Mouse (Mus musculus) neural tube, embryonic 13.5 days (tissue): ENCODE results near the gene Wbp11. TPM values are rescaled to one million over a fixed set of nuclear protein-coding genes. Genes with fewer than 3 reads are reported as not detected.
A peak's percentile ranks its signal among the peaks of the same experiment; 100 is the strongest.
"Not testable (repeated sequence)": the region's sequence is repeated elsewhere in the genome, so short reads cannot be mapped to it uniquely, and the experiment has no call there.

Experiments
- ATAC-seq: fragments of 200-750 bp; cut with Nextera tagmentation; 2 replicates; pipeline ENCODE4 v1.8.0; 2017; ENCODE audit warnings: low read depth, mild to moderate bottlenecking, moderate TSS enrichment, moderate library complexity
- H3K27ac ChIP-seq: fragments of 300-500 bp; sonication (generic); replicated peaks from 2 replicates; pipeline ENCODE4 v1.5.1; 2015; ENCODE audit warnings: moderate library complexity, mild to moderate bottlenecking, inconsistent platforms
- H3K27me3 ChIP-seq: fragments of 300-500 bp; sonication (generic); 2 replicates; pipeline ENCODE4 v1.6.1; 2015; ENCODE audit warnings: mild to moderate bottlenecking, inconsistent platforms
- H3K36me3 ChIP-seq: fragments of 300-500 bp; sonication (generic); 2 replicates; pipeline ENCODE4 v1.6.1; 2015; ENCODE audit warnings: mild to moderate bottlenecking, inconsistent platforms
- H3K4me1 ChIP-seq: fragments of 300-500 bp; sonication (generic); replicated peaks from 2 replicates; pipeline ENCODE4 v1.6.1; 2015; ENCODE audit warnings: inconsistent platforms
- H3K4me2 ChIP-seq: fragments of 300-500 bp; sonication (generic); 2 replicates; pipeline ENCODE4 v1.6.1; 2015; ENCODE audit warnings: inconsistent platforms, mild to moderate bottlenecking, moderate library complexity
- H3K4me3 ChIP-seq: fragments of 300-500 bp; sonication (generic); 2 replicates; pipeline ENCODE4 v1.5.1; 2015; ENCODE audit warnings: mild to moderate bottlenecking, inconsistent platforms
- H3K9ac ChIP-seq: fragments of 300-500 bp; sonication (generic); 2 replicates; pipeline ENCODE4 v1.6.1; 2015; ENCODE audit warnings: moderate library complexity, mild to moderate bottlenecking, inconsistent platforms
- H3K9me3 ChIP-seq: fragments of 300-500 bp; sonication (generic); 2 replicates; pipeline ENCODE4 v1.6.1; 2016; ENCODE audit warnings: inconsistent platforms
- WGBS: fragments of 180-500 bp; shearing (Covaris S2); methylation state at CpG from one replicate; pipeline ENCODE4 v1.1.7; 2015; 5-methylcytosine and 5-hydroxymethylcytosine counted together
- polyA plus RNA-seq: library from polyadenylated mRNA; unstranded; fragments of >200 nt; fragmentation: Nextera tagmentation; extraction: Ambion mirVana; gene quantifications from 2 replicates; pipeline ENCODE4 v1.2.1, GENCODE M21; 2015

The Wbp11 gene
- polyA plus RNA-seq, 1 experiment from 2014 or later: 79.6 TPM

- Histone ChIP-seq H3K27me3 (no peaks in the 10 kb centered on the region), H3K4me2 (peak overlapping the region; percentile 99), H3K9me3 (no peaks in the 10 kb centered on the region), H3K36me3 (peaks cover 21% of the 10 kb centered on the region), H3K9ac (peak overlapping the region; percentile 81), H3K4me3 (peak overlapping the region; percentile 81), H3K27ac (peak overlapping the region; percentile 61), H3K4me1 (peaks cover 29% of the 10 kb centered on the region)
- ATAC-seq: peak; percentile 25
- 1% methylated on average over 28 of the region's 28 CpGs for WGBS
Observed at GRCm38 (mm10) chr6:136808631-136809046, 19.4 kb downstream of the Wbp11 start.

GRCm38 (mm10) chr6:136808014-136808417 lies 20.0 kb downstream of the Wbp11 start, which contains the start of gene H2afj:
Gene H2afj, plus strand, starts transcription at chr6:136808244.
- Histone ChIP-seq H3K9me3 (no peaks in the 10 kb centered on the region), H3K27ac (peak within 1 kb of the TSS; percentile 81), H3K4me3 (peak within 1 kb of the TSS; percentile 81), H3K9ac (peak within 1 kb of the TSS; percentile 81), H3K27me3 (no peaks in the 10 kb centered on the region), H3K4me1 (peaks cover 35% of the 10 kb centered on the region), H3K36me3 (peaks cover 15% of the 10 kb centered on the region), H3K4me2 (peak within 1 kb of the TSS; percentile 99)
- peak; percentile 88 for ATAC-seq
- WGBS: 0% methylated on average over 34 of the region's 34 CpGs

DNA sequence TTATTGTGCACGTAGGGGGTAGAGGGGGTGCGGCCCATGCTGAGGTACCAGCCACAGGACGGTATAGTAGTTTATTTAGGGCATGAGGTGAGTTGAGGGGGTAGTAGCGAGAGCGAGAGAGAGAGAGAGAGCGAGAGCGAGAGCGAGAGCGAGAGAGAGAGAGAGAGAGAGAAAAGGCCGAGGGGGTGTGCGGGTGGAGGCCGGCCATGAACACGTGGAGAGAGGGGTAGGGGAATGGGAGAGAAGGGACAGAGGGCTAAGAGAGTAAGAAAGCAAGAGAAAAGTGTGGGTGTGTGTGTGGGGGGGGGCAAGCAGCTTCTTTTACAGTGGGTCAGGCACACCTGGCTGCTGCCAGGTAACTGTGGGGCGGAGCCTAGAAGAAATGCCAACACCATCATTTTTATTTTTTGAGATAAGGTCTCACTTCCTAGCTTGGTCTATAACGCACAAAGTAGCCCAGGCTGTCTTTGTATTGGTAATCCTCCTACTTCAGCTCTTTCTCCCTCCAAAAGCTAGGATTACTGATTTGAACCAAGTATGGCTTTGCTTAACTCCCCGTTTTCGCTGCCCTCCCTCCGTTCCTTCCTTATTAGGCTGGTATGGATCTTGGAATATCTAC lies 20.5 kb downstream of the Wbp11 start:
- Histone ChIP-seq H3K9me3 (no peaks in the 10 kb centered on the region), H3K4me2 (peak overlapping the region; percentile 99), H3K27ac (peak overlapping the region; percentile 81), H3K27me3 (no peaks in the 10 kb centered on the region), H3K9ac (peak overlapping the region; percentile 58), H3K4me1 (peaks cover 39% of the 10 kb centered on the region), H3K4me3 (peak overlapping the region; percentile 81), H3K36me3 (peaks cover 13% of the 10 kb centered on the region)
- WGBS: 29% methylated on average over 18 of the region's 18 CpGs
- ATAC-seq: peak; percentile 7

DNA sequence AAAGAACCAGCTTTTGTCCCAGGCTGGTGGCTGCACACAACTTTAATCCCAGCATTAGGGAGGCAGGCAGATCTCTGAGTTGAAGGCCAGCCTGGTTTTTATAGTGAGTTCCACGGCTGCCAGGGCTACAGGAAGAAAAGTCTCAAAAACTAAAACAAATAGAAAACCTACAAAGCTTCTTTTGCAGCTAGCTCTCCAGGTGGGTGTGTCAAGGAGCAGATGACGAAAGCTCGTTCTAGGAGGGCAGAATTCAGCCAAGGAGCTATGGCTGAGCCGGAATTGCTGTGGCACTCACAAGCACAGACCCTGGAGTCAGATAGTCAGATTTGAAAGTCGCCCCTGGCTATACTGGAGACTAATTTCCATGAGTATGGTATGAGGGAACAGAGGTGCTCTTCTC lies 21.2 kb downstream of the Wbp11 start:
- no peak overlapping the region for H3K9ac ChIP-seq
- H3K4me2 ChIP-seq: no peak overlapping the region
- no peak for ATAC-seq
- no peaks in the 10 kb centered on the region for H3K9me3 ChIP-seq
- no peak overlapping the region for H3K27ac ChIP-seq
- WGBS: 80% methylated on average over 5 of the region's 5 CpGs
- peaks cover 39% of the 10 kb centered on the region for H3K4me1 ChIP-seq
- no peak overlapping the region for H3K4me3 ChIP-seq
- peaks cover 6% of the 10 kb centered on the region for H3K36me3 ChIP-seq
- H3K27me3 ChIP-seq: no peaks in the 10 kb centered on the region

- Histone ChIP-seq H3K36me3 (no peaks in the 10 kb centered on the region), H3K4me2 (no peak overlapping the region), H3K27me3 (no peaks in the 10 kb centered on the region), H3K9ac (no peak overlapping the region), H3K9me3 (no peaks in the 10 kb centered on the region), H3K27ac (no peak overlapping the region), H3K4me3 (no peak overlapping the region), H3K4me1 (peaks cover 38% of the 10 kb centered on the region)
- ATAC-seq: no peak
- 77% methylated on average over 1 of the region's 1 CpGs for WGBS
Observed at GRCm38 (mm10) chr6:136805409-136805775, 22.6 kb downstream of the Wbp11 start.

DNA sequence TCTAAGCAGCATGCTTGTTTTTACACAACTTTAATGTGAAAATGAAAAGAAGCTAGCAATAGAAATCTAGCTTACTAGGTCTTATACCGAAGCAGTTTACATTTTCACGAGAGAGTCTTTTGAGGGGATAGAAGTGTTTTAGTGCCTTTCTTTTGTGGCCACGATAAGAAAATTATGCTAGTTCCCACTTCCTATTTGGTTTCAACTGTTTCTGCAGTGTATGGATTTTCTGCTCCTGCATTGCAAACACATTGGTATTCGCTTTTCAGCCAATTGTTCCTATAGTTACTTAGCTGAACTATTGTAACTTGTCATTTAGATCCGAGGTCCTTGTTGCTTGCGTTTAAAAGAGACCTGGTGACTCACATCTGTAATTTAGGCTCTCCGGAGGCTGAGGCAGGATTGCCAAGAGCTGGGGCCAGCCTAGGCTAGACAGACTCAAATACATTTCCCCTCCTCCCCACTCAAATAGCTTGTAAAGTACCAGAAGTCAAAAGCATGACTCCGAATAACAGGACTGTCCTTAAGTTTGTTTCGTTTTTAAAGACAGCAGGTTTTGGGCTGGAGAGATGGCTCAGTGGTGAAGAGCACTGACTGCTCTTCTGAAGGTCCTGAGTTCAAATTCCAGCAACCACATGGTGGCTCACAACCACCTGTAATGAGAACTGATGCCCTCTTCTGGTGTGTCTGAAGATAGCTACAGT lies 23.2 kb downstream of the Wbp11 start:
- Histone ChIP-seq H3K9me3 (no peaks in the 10 kb centered on the region), H3K9ac (peak overlapping the region; percentile 65), H3K27ac (peak overlapping the region; percentile 100), H3K4me1 (peaks cover 34% of the 10 kb centered on the region), H3K27me3 (no peaks in the 10 kb centered on the region), H3K36me3 (no peaks in the 10 kb centered on the region), H3K4me3 (peak overlapping the region; percentile 61), H3K4me2 (peak overlapping the region; percentile 68)
- 29% methylated on average over 9 of the region's 9 CpGs for WGBS
- no peak for ATAC-seq

DNA sequence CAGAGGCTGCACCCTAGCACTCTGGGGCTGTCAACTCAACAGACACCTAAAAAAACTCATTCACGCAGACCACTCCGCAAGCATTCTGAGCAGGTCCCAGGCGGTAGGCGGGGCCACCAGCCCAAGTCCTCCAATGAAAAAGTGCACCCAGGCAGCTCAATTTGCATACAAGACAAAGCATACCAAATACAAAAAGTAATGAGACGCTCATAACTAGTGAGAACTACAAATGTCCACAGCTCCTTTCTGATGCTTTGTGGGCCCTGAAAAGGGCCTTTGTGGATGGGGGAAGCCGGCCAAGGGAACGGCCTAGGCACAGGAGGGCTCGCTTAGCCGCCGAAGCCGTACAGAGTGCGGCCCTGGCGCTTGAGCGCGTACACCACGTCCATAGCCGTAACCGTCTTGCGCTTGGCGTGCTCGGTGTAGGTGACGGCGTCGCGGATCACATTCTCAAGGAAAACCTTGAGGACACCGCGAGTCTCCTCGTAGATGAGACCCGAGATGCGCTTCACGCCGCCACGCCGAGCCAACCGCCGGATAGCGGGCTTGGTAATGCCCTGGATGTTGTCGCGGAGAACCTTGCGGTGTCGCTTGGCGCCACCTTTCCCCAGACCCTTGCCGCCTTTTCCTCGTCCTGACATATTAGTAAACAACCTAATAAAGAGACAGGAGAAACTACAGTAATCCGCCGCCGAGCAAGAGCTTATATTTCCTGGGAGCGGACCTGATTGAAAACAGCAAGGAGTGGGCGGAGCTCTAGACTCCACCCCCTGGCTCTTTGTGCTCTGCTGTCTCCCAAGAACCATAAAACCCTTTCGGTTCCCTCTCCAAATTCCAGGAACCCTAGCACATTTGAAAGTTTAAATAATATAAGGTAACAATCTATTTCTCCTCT lies 24.0 kb downstream of the Wbp11 start, which contains the start of gene Hist4h4:
Gene Hist4h4, minus strand, starts transcription at position 677 of the 895 bp plus-strand sequence.
- WGBS: under 1% methylated on average over 50 of the region's 50 CpGs
- Histone ChIP-seq H3K4me2 (peak within 1 kb of the TSS; percentile 68), H3K9ac (peak within 1 kb of the TSS; percentile 93), H3K36me3 (no peaks in the 10 kb centered on the region), H3K9me3 (no peaks in the 10 kb centered on the region), H3K27ac (peak within 1 kb of the TSS; percentile 100), H3K27me3 (no peaks in the 10 kb centered on the region), H3K4me3 (peak within 1 kb of the TSS; percentile 61), H3K4me1 (peaks cover 25% of the 10 kb centered on the region)
- ATAC-seq: peak; percentile 79

DNA sequence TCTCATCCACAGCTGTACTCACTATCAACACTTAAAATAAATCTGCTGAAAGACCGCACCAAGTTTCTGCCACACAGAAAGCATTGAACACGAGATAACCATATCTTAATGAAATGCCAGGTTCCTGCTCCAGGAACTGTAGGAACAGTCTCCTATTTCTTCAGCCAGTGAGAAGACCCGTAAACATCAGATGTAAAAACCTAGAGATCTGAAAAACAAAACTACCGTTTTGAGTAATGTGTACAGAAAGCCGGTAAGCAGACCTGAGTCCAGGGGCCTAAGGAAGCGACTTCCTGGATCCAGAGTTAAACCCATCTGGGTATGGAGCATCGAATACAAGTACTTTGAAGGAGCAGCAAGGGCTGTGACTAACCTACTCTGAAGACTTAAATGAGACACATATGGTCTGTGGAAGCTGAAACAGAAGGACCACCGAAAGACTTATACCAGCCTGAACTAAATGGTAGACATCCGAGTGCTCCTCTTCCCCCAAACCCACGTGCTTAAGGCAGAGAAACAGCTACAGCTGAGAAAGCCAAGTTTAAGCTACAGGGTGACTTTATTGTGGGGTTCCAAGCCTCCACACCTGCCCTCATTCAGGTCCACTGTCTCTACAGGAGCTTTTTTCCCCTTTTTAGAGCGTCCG lies 24.8 kb downstream of the Wbp11 start:
- 26% methylated on average over 12 of the region's 12 CpGs for WGBS
- no peak for ATAC-seq
- H3K4me2 ChIP-seq: peak overlapping the region; percentile 68
- H3K4me3 ChIP-seq: peak overlapping the region; percentile 61
- H3K4me1 ChIP-seq: peaks cover 21% of the 10 kb centered on the region
- H3K27me3 ChIP-seq: no peaks in the 10 kb centered on the region
- no peaks in the 10 kb centered on the region for H3K36me3 ChIP-seq
- peak overlapping the region; percentile 93 for H3K9ac ChIP-seq
- no peaks in the 10 kb centered on the region for H3K9me3 ChIP-seq
- peak overlapping the region; percentile 100 for H3K27ac ChIP-seq

DNA sequence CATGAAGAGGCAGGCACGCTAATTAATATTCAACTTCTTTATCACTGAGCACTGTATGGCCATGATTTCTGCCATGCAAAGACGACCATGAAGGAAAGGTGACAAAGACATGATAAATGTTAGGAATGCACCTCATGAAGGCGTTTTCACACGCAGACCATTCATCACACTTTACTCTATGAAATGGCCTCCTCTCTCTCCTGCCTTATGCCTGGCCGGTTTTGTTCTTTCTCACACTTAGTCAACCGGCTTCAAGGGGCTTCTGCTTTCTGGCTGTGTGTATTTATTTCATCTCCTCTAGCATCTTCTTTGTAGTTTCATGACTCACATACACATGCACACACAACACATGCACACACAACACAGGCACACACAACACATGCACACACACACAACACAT lies 26.8 kb downstream of the Wbp11 start:
- no peak overlapping the region for H3K9ac ChIP-seq
- no peaks in the 10 kb centered on the region for H3K36me3 ChIP-seq
- H3K27ac ChIP-seq: no peak overlapping the region
- no peak for ATAC-seq
- H3K27me3 ChIP-seq: no peaks in the 10 kb centered on the region
- WGBS: 87% methylated on average over 6 of the region's 6 CpGs
- no peaks in the 10 kb centered on the region for H3K9me3 ChIP-seq
- no peak overlapping the region for H3K4me3 ChIP-seq
- H3K4me2 ChIP-seq: no peak overlapping the region
- H3K4me1 ChIP-seq: peaks cover 16% of the 10 kb centered on the region

GRCm38 (mm10) chr6:136800710-136801109 lies 27.3 kb downstream of the Wbp11 start:
- Histone ChIP-seq H3K9me3 (no peaks in the 10 kb centered on the region), H3K9ac (no peak overlapping the region), H3K4me3 (no peak overlapping the region), H3K27me3 (no peaks in the 10 kb centered on the region), H3K36me3 (no peaks in the 10 kb centered on the region), H3K4me1 (peaks cover 16% of the 10 kb centered on the region), H3K27ac (no peak overlapping the region), H3K4me2 (no peak overlapping the region)
- WGBS: 91% methylated on average over 8 of the region's 8 CpGs
- ATAC-seq: no peak

DNA sequence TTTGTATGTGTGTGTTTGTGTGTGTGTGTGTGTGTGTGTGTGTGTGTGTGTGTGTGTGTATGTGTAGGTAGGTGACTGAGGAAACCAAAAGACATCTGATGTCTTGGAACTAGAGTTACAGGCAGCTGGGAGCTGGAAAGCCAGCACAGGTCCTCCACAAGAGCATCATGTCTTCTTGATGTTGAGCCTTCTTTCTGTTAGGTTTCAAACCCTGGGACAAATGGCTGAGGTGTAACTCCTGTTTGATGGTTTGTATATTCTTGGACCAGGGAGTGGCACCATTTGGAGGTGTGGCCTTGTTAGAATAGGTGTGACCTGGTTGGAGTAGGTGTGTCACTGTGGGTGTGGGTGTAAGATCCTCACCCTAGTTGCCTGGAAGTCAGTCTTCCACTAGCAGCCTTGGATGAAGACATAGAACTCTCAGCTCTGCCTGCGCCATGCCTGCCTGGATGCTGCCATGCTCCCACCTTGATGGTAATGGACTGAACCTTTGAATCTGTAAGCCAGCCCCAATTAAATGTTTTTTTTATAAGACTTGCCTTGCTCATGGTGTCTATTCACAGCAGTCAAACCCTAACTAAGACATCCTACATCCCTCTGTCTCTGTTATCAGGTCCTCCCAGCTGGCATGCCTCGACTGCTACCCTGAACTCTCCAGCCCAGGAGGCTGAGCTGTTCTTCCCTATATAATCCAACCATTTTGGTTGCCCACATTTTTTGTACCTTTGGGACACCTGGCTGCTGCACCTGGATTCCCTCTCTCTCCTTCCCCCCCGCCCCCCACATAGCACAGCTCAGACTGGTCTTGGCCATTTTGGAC lies 29.9 kb downstream of the Wbp11 start:
- H3K9ac ChIP-seq, ATAC-seq: not testable (repeated sequence)
- 85% methylated on average over 3 of the region's 3 CpGs for WGBS

More for the DNA sequence above, 29.9 kb downstream of the Wbp11 start:
- not testable (repeated sequence) for H3K27ac ChIP-seq, H3K36me3 ChIP-seq, H3K4me3 ChIP-seq, H3K9me3 ChIP-seq, H3K4me2 ChIP-seq, H3K27me3 ChIP-seq
- peaks cover 15% of the 10 kb centered on the region for H3K4me1 ChIP-seq
